Mouse (Mus musculus) ES-CJ7 (cell line): ENCODE data around the gene Arhgef6.

Experiments
- DNase-seq: peaks from one replicate; pipeline ENCODE4 v3.0.0; 2011; ENCODE audit warnings: low read depth, low spot score

Gene Arhgef6

DNA sequence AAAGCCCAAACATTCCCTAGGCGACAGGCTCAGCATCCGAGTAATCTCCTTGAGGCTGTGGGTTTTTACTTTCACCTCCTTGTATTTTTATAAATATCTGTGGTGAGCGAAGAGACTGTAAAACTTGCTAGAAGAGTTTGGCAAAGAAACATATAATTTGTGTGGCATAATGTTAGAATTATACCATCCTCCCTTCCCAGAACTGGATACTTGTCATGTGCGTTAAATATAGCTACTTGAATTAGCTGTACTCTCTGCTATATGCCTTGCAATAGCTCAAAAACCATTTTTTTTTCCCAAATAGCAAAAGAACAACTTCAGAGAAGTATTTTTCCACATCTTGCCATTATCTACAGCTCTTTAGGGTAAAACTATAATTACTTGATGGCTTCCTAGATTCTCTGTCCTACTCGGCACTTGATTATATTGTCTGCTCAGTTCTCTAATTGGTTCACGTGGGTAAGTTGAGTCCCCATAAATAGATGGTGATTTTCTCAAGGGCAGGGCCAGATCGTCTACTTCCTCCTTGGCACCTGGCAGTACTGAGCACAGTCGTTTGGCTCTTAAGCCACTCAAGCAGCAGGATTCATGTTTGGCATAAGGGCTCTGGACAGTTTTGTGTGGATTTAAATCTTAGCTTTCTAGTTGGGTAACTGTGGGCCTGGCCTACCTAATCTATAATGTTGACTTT, 35.2 kb downstream of the Arhgef6 start:
- DNase-seq, result no peak

DNA sequence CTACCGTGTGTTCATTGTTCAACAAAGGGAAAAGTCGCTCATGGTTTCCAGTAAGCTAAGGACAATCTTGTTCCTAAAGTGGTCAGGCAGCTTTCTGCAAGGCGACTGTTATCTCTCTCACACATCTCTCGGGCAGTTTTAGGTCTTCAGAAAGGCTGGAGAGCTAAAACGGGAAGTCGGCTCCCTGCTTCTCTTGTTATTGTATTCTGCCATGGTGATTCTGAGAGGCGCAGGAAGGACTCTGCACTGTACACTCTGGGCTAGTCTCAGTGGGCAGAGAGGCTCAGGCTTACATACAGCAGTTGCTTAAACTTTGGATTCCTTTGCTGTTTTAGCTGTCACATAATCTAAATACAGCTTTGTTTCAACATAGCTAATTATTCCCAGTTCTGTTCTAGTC, 39.6 kb downstream of the Arhgef6 start:
- DNase-seq, result no peak

DNA sequence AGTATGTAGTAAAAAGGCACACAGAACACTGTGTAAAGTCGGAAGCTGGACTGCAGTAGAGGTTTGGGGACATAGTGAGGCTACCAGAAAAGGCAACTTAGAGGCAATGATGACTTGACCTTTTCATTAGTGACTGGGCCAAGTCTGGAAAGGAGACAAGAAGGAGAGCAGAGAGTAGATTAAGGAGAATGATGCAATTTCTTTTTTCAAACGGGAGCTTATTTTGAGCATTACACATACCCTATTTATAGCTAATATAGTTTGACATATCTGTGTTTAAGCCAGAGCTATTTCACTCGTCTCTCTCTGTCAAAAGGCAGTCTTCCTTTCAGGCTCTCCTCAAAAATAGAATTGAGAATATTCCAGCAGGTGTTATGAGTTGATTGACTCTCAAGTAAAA, 50.1 kb downstream of the Arhgef6 start:
- DNase-seq, result no peak

DNA sequence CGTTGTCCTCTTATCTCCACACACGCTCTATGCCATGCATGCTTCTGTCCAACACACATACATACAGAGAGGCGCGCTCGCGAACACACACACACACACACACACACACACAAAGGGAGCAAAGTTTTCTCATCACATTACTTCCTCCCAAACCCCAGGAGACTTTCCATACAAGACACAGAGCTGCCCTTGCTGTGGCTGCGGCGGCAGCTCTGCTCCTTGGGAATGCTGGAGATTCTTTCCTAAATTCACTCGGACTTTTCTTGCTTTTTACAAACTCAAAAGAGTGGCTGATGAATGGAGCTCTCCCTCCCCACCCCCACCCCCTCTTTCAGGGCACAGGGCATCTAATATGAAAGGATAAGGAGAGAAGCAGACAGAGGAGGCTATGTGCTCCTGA, 52.2 kb downstream of the Arhgef6 start:
- no peak for DNase-seq

DNA sequence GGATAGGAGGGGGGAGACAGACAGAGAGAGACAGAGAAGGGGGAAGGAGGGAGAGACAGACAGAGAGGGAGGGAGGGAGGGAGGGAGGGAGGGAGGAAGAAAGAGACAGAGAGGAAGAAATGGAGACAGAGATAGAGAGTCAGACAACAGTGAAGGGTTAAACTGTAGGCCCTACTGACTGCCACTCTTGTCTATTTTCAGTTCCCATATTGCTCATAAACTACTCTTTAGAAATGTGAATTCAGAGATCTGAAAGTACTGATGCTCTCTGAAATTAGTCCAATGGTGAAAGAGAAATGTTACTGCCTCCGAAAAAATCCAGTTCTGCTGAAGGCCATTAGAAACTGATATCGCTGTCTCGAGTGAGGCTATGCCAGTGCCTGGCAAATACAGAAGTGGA, 56.3 kb downstream of the Arhgef6 start:
- no peak for DNase-seq

DNA sequence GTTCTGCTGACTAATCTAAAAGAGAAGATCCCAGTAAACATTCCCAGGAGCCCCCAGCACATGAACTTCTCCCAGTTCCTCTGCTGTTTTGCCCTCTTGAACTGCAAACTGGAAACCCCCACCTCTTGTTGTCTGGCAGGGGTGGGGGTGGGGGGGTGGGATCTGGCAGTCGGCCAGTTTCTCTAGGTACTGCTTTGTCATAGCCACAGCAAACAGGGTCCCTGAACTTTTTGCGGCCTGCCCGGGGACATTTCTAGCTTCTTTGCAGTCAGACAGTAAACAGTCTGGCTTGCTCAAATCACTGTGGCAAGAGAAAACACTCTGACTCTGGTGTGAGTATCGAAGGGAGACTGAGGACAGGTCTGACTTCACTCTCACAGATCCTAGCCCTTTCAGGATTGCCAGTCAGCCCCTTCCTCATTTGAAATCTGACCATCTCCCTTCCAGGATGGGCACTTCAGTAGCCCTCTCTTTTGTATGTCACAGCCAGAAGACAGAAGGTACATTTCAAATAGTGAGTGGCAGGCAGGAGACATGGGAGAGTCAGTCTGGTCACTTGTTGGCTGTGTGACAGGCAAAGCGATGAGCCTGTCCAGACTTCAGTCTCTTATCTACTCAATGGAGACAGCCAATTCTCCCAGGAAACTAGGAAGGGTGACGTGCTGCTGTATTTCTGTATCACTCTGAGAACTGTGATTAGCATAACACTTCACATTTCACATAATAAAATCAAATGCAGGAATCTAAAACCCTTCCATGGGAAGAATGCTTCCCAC, 60.8 kb downstream of the Arhgef6 start:
- DNase-seq, result no peak

DNA sequence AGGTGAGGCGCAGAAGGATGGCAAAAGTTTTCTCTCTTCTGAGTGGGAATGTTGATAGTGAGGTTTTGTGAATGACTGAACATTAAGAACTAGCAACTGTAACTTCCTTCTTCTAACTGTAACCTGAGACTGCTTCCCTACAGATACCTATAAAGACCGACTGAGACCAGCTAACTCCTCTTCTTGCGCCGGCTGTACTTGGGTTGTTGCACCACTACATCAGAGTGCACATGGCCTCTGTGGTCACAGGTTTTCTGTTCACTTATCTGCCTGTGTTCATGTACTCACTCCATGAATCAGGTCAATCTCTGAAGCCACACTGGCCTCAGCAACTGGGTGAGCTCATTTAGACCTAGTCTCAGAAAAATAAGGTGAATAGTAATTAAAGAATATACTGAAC, 75.0 kb downstream of the Arhgef6 start:
- DNase-seq, result no peak

DNA sequence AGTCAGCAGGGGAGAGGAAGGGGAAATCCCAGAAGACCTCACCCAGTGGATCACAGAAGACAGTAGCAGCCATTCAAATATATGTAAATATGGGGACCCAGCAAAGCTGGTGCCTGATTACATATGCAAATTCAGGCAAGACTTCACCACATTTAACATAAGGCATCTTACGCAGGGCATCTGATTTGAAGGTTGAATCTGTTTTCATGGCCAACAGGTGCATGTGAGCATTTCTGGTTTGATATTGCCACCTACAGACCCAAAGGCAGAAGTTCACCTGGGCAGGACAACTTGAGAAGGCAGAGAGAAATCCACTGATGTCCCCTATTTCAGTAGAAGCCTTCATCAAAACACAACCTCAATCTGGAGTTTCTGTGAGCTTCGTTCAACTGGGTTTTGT, 77.8 kb downstream of the Arhgef6 start:
- peak; percentile 28 for DNase-seq

DNA sequence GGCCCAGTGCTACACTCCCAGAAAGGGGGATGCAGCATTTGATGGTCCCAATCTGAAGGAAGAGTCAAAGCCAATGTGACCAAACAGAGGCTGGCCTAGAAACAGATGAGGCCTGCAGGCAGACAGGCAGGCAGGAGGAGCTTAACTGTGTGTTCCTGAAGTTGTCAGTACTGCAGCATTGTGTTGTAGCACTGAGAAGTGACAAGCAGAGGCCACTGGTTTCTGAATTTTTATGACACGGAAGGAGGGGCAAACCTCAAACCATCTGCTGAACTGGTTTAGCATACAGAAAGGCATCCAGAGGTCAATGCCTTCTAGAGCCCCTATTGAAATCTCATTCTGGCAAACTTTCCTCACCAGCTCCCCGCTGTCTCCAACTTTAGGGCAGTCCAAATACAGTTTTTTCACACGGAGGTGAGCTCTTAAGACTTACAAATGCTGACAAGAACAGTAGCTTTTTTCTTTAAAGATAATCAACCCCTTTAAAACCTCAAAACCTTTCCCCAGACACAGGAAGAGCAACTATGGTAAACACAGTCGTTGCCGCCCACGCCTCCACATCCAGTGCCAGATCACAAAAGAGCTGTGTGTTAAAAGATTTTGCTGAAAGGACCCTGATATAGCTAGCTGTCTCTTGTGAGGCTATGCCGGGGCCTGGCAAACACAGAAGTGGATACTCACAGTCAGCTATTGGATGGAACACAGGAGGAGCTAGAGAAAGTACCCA, 85.0 kb downstream of the Arhgef6 start:
- no peak for DNase-seq

DNA sequence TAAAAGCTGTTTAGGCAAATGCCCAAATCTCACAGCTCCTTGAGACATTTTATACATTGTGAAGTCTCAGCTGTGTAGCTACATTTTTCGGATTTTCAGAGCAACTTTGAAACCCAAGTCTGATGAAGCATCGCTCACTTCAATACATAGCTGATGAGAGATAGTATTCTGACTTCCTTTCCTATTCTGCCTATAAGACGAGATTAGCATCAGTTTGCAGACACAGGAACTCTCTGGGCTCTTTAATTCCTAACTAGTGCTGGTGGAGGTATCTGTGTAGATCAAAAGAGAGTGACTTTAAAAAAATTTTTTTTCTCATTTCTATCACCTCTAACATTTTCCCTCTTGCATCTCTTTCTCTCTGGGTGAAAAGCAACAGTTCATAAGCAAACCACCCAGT, 100.0 kb downstream of the Arhgef6 start:
- no peak for DNase-seq

DNA sequence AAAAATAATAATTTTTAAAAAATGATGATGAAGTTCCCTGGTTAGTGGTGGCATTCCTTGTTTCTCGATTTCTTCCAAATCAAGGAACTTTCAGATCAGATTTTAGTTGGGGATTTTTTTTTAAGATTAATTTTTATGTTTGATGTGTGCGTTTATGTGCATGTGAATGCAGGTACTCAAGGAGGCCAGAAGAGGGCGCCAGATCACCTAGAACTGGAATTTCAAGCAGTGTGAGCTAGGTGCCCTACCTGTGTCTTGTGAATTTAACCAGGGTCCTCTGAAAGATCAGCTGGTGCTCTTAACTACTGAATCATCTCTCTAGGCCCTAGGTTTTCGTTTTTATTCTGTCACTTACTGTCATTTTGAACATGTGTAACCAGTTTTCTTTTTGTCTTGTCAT, 102.5 kb downstream of the Arhgef6 start:
- DNase-seq, result peak; percentile 17

DNA sequence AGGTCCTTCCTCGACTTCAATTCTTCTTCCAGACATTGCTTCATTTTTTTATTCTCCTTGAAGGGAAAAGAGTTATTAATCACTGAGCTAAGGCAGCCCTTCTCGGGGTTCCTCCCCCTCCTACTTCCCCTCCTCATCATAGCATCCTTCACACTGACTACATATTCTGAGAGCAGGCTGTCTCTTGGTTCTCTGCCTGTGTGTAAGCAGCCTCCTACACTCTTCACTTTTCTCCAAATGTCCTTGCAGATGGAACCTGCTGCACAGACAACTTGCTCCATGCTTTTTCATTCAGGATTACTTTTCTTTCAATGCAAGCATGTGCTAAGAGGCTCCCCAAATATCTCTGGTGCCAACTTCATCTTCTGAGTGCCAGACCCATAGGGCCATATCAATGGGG, 104.9 kb downstream of the Arhgef6 start:
- no peak for DNase-seq

DNA sequence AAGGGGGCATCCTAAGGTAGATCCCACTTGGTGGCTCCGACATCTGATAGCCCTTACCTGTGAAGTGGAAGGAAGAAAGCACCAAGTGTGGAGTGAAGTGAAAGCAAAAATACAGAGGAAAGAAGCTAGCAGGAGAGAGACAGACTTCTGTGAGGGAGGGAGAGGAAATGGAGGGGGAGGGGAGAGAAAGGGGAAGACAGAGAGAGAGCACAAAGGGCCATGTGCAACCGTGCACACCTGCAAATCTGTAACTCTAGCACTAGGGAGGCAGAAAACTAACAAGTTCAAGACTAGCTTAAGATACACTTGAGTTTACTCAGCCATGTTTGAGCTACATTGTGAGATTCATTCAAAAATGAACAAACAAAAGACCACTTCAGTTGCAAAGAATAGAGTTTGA, 110.4 kb downstream of the Arhgef6 start:
- DNase-seq, result no peak

DNA sequence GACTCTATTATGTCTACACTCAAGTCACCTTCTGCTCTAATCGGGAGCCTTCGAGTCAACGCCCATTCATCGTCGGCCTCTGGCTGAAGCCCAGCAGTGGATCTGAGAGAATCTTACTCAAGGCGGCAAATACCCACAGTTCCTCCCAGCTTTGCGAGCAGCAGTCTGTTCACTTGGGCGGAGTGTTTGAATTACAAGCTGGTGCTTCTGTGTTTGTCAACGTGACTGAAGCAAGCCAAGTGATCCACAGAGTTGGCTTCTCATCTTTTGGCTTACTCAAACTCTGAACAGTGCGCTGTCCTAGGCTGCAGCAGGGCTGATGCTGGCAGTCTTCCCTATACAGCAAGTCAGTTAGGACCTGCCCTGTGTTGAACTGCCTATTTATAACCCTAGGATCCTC, 115.2 kb downstream of the Arhgef6 start:
- DNase-seq, result no peak

DNA sequence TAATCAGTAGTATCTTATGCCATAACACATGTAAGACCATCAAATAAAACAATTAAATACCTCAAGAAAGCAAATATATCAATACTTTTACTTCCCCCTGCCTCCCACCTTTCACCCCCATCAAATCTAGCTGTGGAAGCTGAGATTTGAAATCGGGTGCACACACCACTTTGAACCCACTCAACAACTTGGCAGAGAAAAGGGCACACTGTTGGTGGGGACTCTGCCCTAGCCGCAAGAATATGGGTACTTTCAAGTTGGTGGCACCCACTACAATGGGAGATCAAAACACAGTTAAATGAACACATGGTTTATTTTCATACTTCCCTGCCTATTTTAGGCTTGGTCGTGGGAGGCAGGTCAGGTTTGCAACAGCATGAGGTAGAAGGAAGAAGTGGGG, 116.6 kb downstream of the Arhgef6 start:
- DNase-seq, result no peak

DNA sequence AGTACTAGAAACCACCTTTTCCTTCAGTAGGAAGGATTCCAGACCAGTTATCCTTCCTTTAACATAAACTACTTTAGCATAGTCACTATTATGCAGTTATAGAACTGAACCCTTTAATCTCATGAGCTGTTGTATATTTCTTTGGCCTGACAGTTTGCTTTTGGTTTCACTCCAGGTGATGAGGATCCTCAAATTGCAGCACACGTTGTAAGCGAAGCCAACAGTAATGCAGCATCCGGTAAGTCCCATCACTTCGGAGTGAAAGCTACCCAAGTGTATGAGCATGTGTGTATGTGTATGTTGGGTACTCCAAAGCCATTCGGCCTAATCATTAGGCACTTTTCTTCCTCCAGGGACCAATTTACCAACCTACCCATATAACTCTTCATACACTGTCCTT, 119.0 kb downstream of the Arhgef6 start:
- DNase-seq, result no peak

DNA sequence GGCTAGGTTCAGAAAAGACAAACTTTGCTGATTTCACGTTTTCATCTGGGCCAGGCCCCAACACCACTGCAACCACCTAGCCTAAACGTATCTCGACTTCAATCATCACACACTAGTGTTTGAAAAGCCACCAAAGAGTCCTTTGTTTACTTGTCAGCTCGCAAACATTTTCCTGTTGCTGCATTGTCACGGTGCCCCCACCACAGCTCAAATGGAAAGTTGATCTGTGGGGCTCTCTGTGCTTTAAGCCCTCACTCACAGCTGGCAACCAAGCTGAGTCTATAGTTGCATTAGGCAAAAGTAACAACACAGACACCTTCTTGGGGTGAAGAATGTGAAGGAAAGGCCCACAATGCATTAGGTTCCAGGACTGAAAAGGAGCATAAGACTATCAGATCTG, 122.3 kb downstream of the Arhgef6 start:
- no peak for DNase-seq

DNA sequence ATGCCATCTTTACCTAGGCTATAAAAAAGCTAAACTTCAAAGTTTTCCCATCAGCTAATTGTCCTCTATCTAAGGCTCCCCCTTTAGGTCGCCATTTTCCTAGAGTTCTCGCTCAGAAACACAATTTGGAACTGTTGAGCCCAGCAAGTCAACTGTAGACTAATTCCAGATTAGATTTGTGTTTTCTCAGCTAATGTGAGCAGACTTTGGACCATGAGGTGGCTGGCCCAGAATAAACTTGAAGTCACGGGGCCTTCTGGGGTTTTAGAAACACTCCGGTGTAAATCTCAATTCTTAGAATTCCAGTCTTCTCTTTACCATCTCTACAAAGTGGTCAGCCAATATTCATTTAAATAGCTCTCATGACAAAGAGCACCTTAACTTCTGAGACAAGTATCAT, 123.0 kb downstream of the Arhgef6 start:
- no peak for DNase-seq

DNA sequence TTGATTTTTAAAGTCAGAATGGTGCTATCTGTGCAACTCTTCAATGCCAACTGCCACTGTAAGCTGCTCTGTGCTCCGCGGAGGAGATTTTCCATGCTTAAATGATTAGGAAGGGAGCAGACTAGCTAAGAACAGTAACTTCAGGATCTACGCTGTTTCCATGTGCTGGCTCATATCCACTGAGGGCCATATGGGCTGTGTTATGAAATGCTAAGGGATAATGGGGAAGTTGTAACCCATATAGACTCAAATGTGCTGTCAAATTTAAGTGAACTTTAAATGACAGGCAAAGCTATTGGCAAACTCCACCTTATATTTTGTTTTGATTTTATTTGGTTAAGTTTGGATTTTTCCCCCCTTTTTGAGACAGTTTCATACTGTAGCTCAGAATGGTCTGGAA, 125.7 kb downstream of the Arhgef6 start:
- no peak for DNase-seq

DNA sequence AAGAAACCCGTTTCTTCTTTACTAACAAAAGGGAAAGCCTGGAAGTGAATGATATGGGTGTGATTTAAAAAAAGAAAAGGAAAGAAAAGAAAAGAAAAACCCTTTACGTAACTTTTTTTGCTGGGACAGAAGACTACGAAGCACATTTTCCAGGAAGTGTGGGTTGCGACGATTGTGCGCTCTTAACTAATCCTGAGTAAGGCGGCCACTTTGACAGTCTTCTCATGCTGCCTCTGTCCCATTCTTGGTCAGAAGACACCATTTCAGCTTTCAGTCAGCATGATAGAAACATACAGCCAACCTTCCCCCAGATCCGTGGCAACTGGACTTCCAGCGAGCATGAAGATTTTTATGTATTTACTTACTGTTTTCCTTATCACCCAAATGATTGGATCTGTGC, 126.7 kb downstream of the Arhgef6 start, which contains the start of gene Cd40lg:
TSS of gene Cd40lg (plus strand) at position 268 of the 400 bp plus-strand sequence.
- no peak for DNase-seq

DNA sequence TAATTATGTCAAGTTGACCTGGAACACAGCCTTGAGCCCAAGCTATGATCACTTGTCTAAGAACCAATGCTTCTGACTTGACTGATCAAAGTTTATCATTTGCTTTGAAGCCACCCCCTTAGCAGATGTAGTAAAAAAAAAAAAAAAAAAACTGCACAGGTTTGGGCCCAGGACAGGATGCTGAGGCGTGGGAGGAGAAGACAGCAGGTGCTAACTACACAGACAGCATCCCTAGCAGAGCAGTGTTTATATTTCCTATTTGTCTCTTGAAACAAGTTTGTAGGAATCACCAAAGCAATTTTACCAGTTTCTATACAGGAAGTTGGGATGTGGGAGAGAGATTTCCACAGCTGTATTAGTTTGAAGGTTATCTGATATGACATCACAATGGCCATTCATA, 127.9 kb downstream of the Arhgef6 start:
- DNase-seq, result no peak

DNA sequence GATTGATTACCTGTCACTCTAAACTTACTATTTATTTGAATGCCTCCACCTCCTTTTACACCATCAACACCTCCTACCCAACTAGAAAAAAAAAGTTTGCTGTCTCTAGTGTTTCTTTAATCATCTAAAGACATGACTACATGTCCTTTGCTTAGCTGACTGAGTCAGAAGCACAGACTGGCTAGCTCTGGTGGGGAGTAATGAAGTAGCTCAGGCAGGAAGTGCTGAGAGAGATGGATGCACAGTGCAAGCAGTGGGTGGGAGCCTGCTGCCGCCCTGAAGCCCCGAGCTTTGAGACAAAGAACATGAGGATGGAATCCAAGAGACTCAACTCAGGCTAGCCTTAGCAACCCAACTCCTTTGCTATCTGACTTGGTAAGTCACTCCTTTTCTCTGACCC, 138.1 kb downstream of the Arhgef6 start:
- DNase-seq, result no peak

DNA sequence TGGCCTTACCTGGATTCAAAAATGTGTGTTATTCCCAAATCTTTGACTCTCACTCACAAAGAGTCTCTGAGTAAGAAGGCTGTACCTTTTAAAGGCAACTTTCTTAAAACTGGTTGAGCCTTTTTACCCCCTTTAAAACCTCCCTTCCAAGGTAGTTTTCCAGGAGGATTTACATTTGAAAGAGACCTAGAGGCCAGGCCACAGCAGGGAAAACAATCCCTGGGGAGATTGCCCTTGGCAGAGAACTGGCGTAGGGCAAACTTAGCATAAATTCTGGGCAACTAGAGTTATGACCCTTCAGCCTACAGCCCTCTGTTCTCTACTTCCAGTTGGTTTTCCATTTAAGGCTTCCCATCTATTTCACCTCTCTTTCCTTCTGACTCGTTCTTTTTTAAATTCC, 140.5 kb downstream of the Arhgef6 start:
- peak; percentile 61 for DNase-seq
